Mouse (Mus musculus): ENCODE results near the gene Cebpzos. TPM values are rescaled to one million over a fixed set of nuclear protein-coding genes. Genes with fewer than 3 reads are reported as not detected.

Cebpzos gene
- total RNA-seq, 2 experiments from 2014 or later: 55.3 to 59.9 TPM

GRCm38 (mm10) chr17:78936466-78937228 is 20.3 kb downstream of the Cebpzos start, which contains the start of the genes Cebpz and Ndufaf7:
Gene Cebpz (minus strand): TSS chr17:78937066.
Gene Ndufaf7 (plus strand): TSS chr17:78937136.
- intact Hi-C loops (cut with DNase I): loop anchor here (5.0 kb wide), 2 partner anchors 86 to 99 kb away; partner anchors contain the start of genes Gpatch11, Heatr5b and Prkd3
- DNase-seq: peak; percentile 95

GRCm38 (mm10) chr17:78937229-78937853 is 21.0 kb downstream of the Cebpzos start:
- intact Hi-C loops (cut with DNase I): loop anchor here (5.0 kb wide), 2 partner anchors 85 to 100 kb away; partner anchors contain the start of genes Gpatch11, Heatr5b and Prkd3
- no peak for DNase-seq

- no peak for DNase-seq
- intact Hi-C loops (cut with DNase I): loop anchor here (5.0 kb wide), 2 partner anchors 83 to 102 kb away; partner anchors contain the start of genes Gpatch11, Heatr5b and Prkd3
Observed at GRCm38 (mm10) chr17:78938927-78939326, 22.6 kb downstream of the Cebpzos start.

GRCm38 (mm10) chr17:78942579-78942978 is 26.3 kb downstream of the Cebpzos start:
- intact Hi-C loops (cut with DNase I): no loop called here
- no peak for DNase-seq

- no peak for DNase-seq
- intact Hi-C loops (cut with DNase I): no loop called here
Observed at GRCm38 (mm10) chr17:78951225-78951624, 34.9 kb downstream of the Cebpzos start.

- DNase-seq: no peak
- intact Hi-C loops (cut with DNase I): no loop called here
Observed at GRCm38 (mm10) chr17:78952070-78952469, 35.8 kb downstream of the Cebpzos start.

- intact Hi-C loops (cut with DNase I): no loop called here
- DNase-seq: no peak
Observed at GRCm38 (mm10) chr17:78953240-78953639, 36.9 kb downstream of the Cebpzos start.

GRCm38 (mm10) chr17:78959473-78959872 is 43.2 kb downstream of the Cebpzos start:
- DNase-seq: no peak
- intact Hi-C loops (cut with DNase I): no loop called here

GRCm38 (mm10) chr17:78964387-78964786 is 48.1 kb downstream of the Cebpzos start:
- no peak for DNase-seq
- intact Hi-C loops (cut with DNase I): no loop called here

- intact Hi-C loops (cut with DNase I): no loop called here
- DNase-seq: no peak
Observed at GRCm38 (mm10) chr17:78966092-78966883, 50.0 kb downstream of the Cebpzos start.

GRCm38 (mm10) chr17:78968500-78968899 is 52.2 kb downstream of the Cebpzos start:
- no peak for DNase-seq
- intact Hi-C loops (cut with DNase I): no loop called here

Other genes starting within 250 kb of the Cebpzos start
- 10 to 100 TPM; 22.1 to 27.9 TPM for gene Strn, start 179.3 kb upstream of the Cebpzos start, total RNA-seq (2021)
- gene Heatr5b, start 81.1 kb upstream of the Cebpzos start, total RNA-seq (2021): 10 to 100 TPM; 42.5 to 44.8 TPM
- gene Gpatch11, start 80.9 kb upstream of the Cebpzos start, total RNA-seq (2021): 10 to 100 TPM; 28.4 to 28.5 TPM
- gene Eif2ak2, start 33.9 kb upstream of the Cebpzos start, total RNA-seq (2021): 10 to 100 TPM; 10.2 to 10.7 TPM
- not detected for gene Sult6b1, start 9.5 kb upstream of the Cebpzos start, total RNA-seq (2021)
- gene Cebpz, start 20.6 kb downstream of the Cebpzos start, total RNA-seq (2021): 10 to 100 TPM; 20.7 to 25.2 TPM
- 10 to 100 TPM; 47.9 to 58.1 TPM for gene Ndufaf7, start 20.6 kb downstream of the Cebpzos start, total RNA-seq (2021)
- gene Prkd3, start 104.3 kb downstream of the Cebpzos start, total RNA-seq (2021): 10 to 100 TPM; 17.9 to 18.3 TPM
- 1 to 10 TPM; 5.7 to 6.7 TPM for gene Qpct, start 135.4 kb downstream of the Cebpzos start, total RNA-seq (2021)

All from heart, postnatal 36 days (tissue).